Mouse (Mus musculus): ENCODE results near the gene Ube2k.

- TF ChIP-seq CTCF (IDR thresholded peaks at IDR 0.05; ENCODE audit: control insufficient read depth, insufficient read depth, insufficient replicate concordance, low read depth, low read length) (no peak), POLR2A (IDR thresholded peaks at IDR 0.05; ENCODE audit: control insufficient read depth, low read depth, low read length) (no peak)
Measured at GRCm38 (mm10) chr5:65578545-65578944, 41.5 kb downstream of the Ube2k start.
